Mouse (Mus musculus) C2C12 (cell line): ENCODE results near the gene Brd2. TPM values are rescaled to one million over a fixed set of nuclear protein-coding genes. Genes with fewer than 3 reads are reported as not detected.

ENCODE experiments used
- H3K27me3 ChIP-seq: one replicate; pipeline ENCODE4 v1.6.1; 2011; ENCODE audit not compliant: control insufficient read depth, insufficient read depth, insufficient read length
- H3K36me3 ChIP-seq: one replicate; pipeline ENCODE4 v1.6.1; 2011; ENCODE audit not compliant: control insufficient read depth, insufficient read depth
- H3K4me3 ChIP-seq: one replicate; pipeline ENCODE4 v1.5.1; 2011; ENCODE audit warnings: mild to moderate bottlenecking, control low read depth; ENCODE audit not compliant: poor library complexity, insufficient read depth, severe bottlenecking
- H3K79me2 ChIP-seq: one replicate; pipeline ENCODE4 v1.6.1; 2011; ENCODE audit not compliant: control insufficient read depth, insufficient read depth
- H3K79me3 ChIP-seq: one replicate; pipeline ENCODE4 v1.6.1; 2011; ENCODE audit warnings: low read depth, control low read depth
- H3ac ChIP-seq: one replicate; pipeline ENCODE3; 2011; ENCODE audit warnings: low read depth; ENCODE audit not compliant: control insufficient read depth, insufficient read length
- CEBPB ChIP-seq: IDR thresholded peaks from one replicate; pipeline ENCODE4 v1.6.1; 2011; ENCODE audit warnings: low read depth, mild to moderate bottlenecking, control low read depth, moderate library complexity
- CTCF ChIP-seq: IDR thresholded peaks from one replicate; pipeline ENCODE4 v1.5.1; 2011; ENCODE audit not compliant: control insufficient read depth, insufficient read depth, insufficient read length
- FOSL1 ChIP-seq: IDR thresholded peaks from one replicate; pipeline ENCODE4 v1.8.0; 2011; ENCODE audit warnings: mild to moderate bottlenecking, low read length; ENCODE audit not compliant: poor library complexity, insufficient read depth, severe bottlenecking
- MAX ChIP-seq: IDR thresholded peaks from one replicate; pipeline ENCODE4 v1.6.1; 2011; ENCODE audit warnings: mild to moderate bottlenecking, control low read depth
- MYOD1 ChIP-seq: IDR thresholded peaks from one replicate; pipeline ENCODE4 v1.6.1; 2011; ENCODE audit warnings: low read depth; ENCODE audit not compliant: control insufficient read depth, insufficient read length
- MYOG ChIP-seq: IDR thresholded peaks from one replicate; pipeline ENCODE4 v1.6.1; 2011; ENCODE audit not compliant: control insufficient read depth, insufficient read length; ENCODE audit errors: extremely low read depth
- USF1 ChIP-seq: IDR thresholded peaks from one replicate; pipeline ENCODE4 v1.6.1; 2011; ENCODE audit warnings: low read depth, mild to moderate bottlenecking, control low read depth, moderate library complexity
- polyA plus RNA-seq: library from polyadenylated mRNA; unstranded; fragments of >200 nt; fragmentation: generic; extraction: Trizol; gene quantifications from one replicate; pipeline ENCODE4 v1.2.1, GENCODE M21; 2012; ENCODE audit warnings: missing spikeins

Gene Brd2
- polyA plus RNA-seq, 1 experiment = 127 TPM

- no peak overlapping the region for H3ac ChIP-seq
- no peaks in the 10 kb centered on the region for H3K79me2 ChIP-seq
- no peaks in the 10 kb centered on the region for H3K36me3 ChIP-seq
- TF ChIP-seq FOSL1 = no peak
- TF ChIP-seq MYOD1 = no peak
- no peak for TF ChIP-seq MYOG
- TF ChIP-seq MAX = no peak
- no peak for TF ChIP-seq USF1
- TF ChIP-seq CTCF = no peak
- no peak for TF ChIP-seq CEBPB
- H3K27me3 ChIP-seq = peaks cover 25% of the 10 kb centered on the region
- H3K79me3 ChIP-seq = no peaks in the 10 kb centered on the region
- H3K4me3 ChIP-seq = no peak overlapping the region
Measured at GRCm38 (mm10) chr17:34137601-34138000, 15.2 kb upstream of the Brd2 start.

- peak; percentile 98 for TF ChIP-seq CTCF
- no peak for TF ChIP-seq FOSL1
- no peak for TF ChIP-seq MYOD1
- TF ChIP-seq USF1 = no peak
- TF ChIP-seq MAX = no peak
- no peak for TF ChIP-seq MYOG
- TF ChIP-seq CEBPB = no peak
- no peaks in the 10 kb centered on the region for H3K36me3 ChIP-seq
- peaks cover 14% of the 10 kb centered on the region for H3K27me3 ChIP-seq
- H3K79me2 ChIP-seq = no peaks in the 10 kb centered on the region
- no peaks in the 10 kb centered on the region for H3K79me3 ChIP-seq
- H3ac ChIP-seq = no peak overlapping the region
- no peak overlapping the region for H3K4me3 ChIP-seq
Measured at GRCm38 (mm10) chr17:34135297-34136224, 13.1 kb upstream of the Brd2 start.

- no peaks in the 10 kb centered on the region for H3K36me3 ChIP-seq
- peaks cover 8% of the 10 kb centered on the region for H3K27me3 ChIP-seq
- no peak overlapping the region for H3ac ChIP-seq
- no peaks in the 10 kb centered on the region for H3K79me3 ChIP-seq
- no peaks in the 10 kb centered on the region for H3K79me2 ChIP-seq
- no peak overlapping the region for H3K4me3 ChIP-seq
- TF ChIP-seq MYOG (no peak), MAX (peak; percentile 17), FOSL1 (no peak), USF1 (no peak), CTCF (no peak)
Measured at GRCm38 (mm10) chr17:34134451-34134850, 12.0 kb upstream of the Brd2 start.

- H3K27me3 ChIP-seq = peaks cover 6% of the 10 kb centered on the region
- TF ChIP-seq FOSL1 (no peak), CTCF (no peak), MYOD1 (no peak), CEBPB (no peak), MYOG (no peak), MAX (no peak), USF1 (no peak)
- no peaks in the 10 kb centered on the region for H3K79me2 ChIP-seq
- no peaks in the 10 kb centered on the region for H3K36me3 ChIP-seq
- no peak overlapping the region for H3K4me3 ChIP-seq
- H3ac ChIP-seq = no peak overlapping the region
- no peaks in the 10 kb centered on the region for H3K79me3 ChIP-seq
Measured at GRCm38 (mm10) chr17:34133289-34133688, 10.9 kb upstream of the Brd2 start.

GRCm38 (mm10) chr17:34131911-34132310 is 9.5 kb upstream of the Brd2 start:
- Histone ChIP-seq H3K27me3 (no peaks in the 10 kb centered on the region), H3K79me2 (peaks cover 8% of the 10 kb centered on the region), H3K36me3 (no peaks in the 10 kb centered on the region), H3K4me3 (no peak overlapping the region), H3ac (no peak overlapping the region), H3K79me3 (no peaks in the 10 kb centered on the region)
- TF ChIP-seq MYOD1 = no peak
